Mouse (Mus musculus) ES-E14 (cell line): ENCODE results near the gene Mid2. TPM values are rescaled to one million over a fixed set of nuclear protein-coding genes. Genes with fewer than 3 reads are reported as not detected.

ENCODE experiments used
- DNase-seq: peaks from one replicate; pipeline ENCODE4 v3.0.0-alpha.2; 2013; ENCODE audit warnings: low read depth, low spot score
- H3K27ac ChIP-seq: 2 replicates; pipeline ENCODE4 v1.5.1; 2012; ENCODE audit warnings: low read depth, mild to moderate bottlenecking, low read length, moderate library complexity, mixed read lengths; ENCODE audit not compliant: poor library complexity, insufficient read depth, severe bottlenecking
- H3K36me3 ChIP-seq: 2 replicates; pipeline ENCODE4 v1.6.1; 2012; ENCODE audit warnings: mild to moderate bottlenecking, low read length, moderate library complexity, mixed read lengths; ENCODE audit not compliant: control insufficient read depth, poor library complexity, insufficient read depth, severe bottlenecking
- H3K4me1 ChIP-seq, 2 experiments: fragments of 150-350 bp in 1 of 2; sonication (generic) in 1 of 2; 2 replicates each; pipeline ENCODE4 v1.6.1; 2012; ENCODE audit warnings: low read length in 2 of 2, mild to moderate bottlenecking in 1 of 2, mixed read lengths in 1 of 2; ENCODE audit not compliant: control insufficient read depth in 2 of 2, insufficient read depth in 2 of 2, poor library complexity in 1 of 2
- H3K4me3 ChIP-seq, 2 experiments: fragments of 150-350 bp in 1 of 2; sonication (generic) in 1 of 2; 2 replicates each; pipeline ENCODE4 v1.5.1; 2012; ENCODE audit warnings: low read length in 2 of 2, low read depth in 1 of 2, mild to moderate bottlenecking in 1 of 2, mixed read lengths in 1 of 2; ENCODE audit not compliant: insufficient read depth in 1 of 2, poor library complexity in 1 of 2, severe bottlenecking in 1 of 2
- H3K9ac ChIP-seq: 2 replicates; pipeline ENCODE4 v1.6.1; 2012; ENCODE audit warnings: low read depth, mild to moderate bottlenecking, low read length, mixed read lengths; ENCODE audit not compliant: poor library complexity, insufficient read depth, severe bottlenecking
- H3K9me3 ChIP-seq: fragments of 150-350 bp; sonication (generic); 2 replicates; pipeline ENCODE4 v1.6.1; 2012; ENCODE audit warnings: low read depth, mild to moderate bottlenecking, low read length; ENCODE audit not compliant: control insufficient read depth, insufficient read depth
- CHD2 ChIP-seq: IDR thresholded peaks from 2 replicates; pipeline ENCODE4 v1.6.1; 2014; ENCODE audit warnings: mild to moderate bottlenecking, low read depth, low read length, inconsistent platforms
- HCFC1 ChIP-seq: IDR thresholded peaks from 2 replicates; pipeline ENCODE4 v1.6.1; 2012; ENCODE audit warnings: low read length, inconsistent platforms, borderline replicate concordance; ENCODE audit not compliant: insufficient read depth
- MAFK ChIP-seq: IDR thresholded peaks from 2 replicates; pipeline ENCODE4 v1.6.1; 2014; ENCODE audit warnings: mild to moderate bottlenecking, low read depth, low read length, inconsistent platforms; ENCODE audit not compliant: insufficient read depth
- ZC3H11A ChIP-seq: IDR thresholded peaks from 2 replicates; pipeline ENCODE4 v1.6.1; 2012; ENCODE audit warnings: low read depth, mild to moderate bottlenecking, inconsistent platforms, low read length, borderline replicate concordance
- ZNF384 ChIP-seq: IDR thresholded peaks from 2 replicates; pipeline ENCODE4 v1.6.1; 2012; ENCODE audit warnings: low read depth, low read length, inconsistent platforms
- in situ Hi-C, 2 experiments: fragments of 600-800 bp; cut with MboI; formaldehyde crosslinking; loops; one replicate each; pipeline ENCODE4 v1.15.1; 2025; ENCODE audit warnings: low sequenced_read_pairs in 2 of 2, inconsistent platforms in 1 of 2; ENCODE audit not compliant: unreplicated experiment in 2 of 2
- total RNA-seq: library from RNA; depleted of rRNA; stranded (reverse); fragments of 300-350 nt; gene quantifications from 2 replicates; pipeline ENCODE4 v1.2.3, GENCODE M21; 2012; rRNA removed

The Mid2 gene
- total RNA-seq, 1 experiment, result 0.94 TPM

DNA sequence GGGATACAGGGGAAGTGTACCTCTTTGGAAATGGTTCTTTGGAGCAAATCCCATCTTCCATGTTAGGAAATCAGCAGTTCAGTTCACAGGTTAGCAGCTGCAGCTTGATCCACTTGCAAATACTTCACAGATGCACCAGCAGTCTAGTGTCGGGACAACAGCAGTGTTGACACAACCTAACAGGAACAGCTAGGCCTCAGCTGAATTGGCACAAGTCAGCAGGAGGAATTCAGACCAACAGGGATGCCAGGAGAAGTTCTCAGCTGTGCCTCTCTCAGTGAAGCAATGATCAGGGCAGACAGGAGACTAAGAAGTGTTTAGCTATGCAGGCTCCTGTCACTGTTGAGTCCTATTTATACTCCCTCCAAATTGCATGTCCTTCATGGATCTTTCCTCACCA is 105.4 kb downstream of the Mid2 start:
- TF ChIP-seq ZC3H11A (no peak), ZNF384 (no peak), HCFC1 (no peak), CHD2 (no peak), MAFK (no peak)
- in situ Hi-C loops, result no loop called here
- DNase-seq, result no peak
- no peak overlapping the region for H3K27ac ChIP-seq
- H3K4me3 ChIP-seq, result no peak overlapping the region
- no peak overlapping the region for H3K9ac ChIP-seq
- no peaks in the 10 kb centered on the region for H3K36me3 ChIP-seq
- no peaks in the 10 kb centered on the region for H3K9me3 ChIP-seq
- no peaks in the 10 kb centered on the region for H3K4me1 ChIP-seq

DNA sequence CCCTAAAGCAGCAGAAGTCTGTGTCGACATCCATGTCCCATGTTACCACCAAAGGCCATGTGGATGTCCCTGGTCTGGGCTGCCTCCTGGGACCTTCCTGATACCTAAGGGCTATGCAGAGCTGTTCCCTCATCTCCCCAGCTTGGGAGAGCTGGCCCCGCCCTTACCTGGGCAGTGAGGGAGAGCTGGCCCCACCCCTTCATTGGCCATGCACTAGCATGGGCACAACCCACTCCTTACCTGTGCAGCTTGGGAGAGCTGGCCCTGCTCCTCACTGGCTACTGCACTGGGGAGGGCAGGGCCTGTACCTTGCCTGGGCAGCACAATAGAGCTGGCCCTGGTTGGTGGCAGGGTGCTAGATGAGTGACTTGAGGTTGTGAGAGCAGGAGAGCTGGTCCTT is 140.9 kb downstream of the Mid2 start:
- Histone ChIP-seq H3K27ac (no peak overlapping the region), H3K36me3 (no peaks in the 10 kb centered on the region), H3K9ac (no peak overlapping the region), H3K4me1 (no peaks in the 10 kb centered on the region), H3K9me3 (no peaks in the 10 kb centered on the region), H3K4me3 (no peak overlapping the region)
- in situ Hi-C loops, result no loop called here
- TF ChIP-seq HCFC1 (no peak), MAFK (no peak), ZNF384 (no peak), CHD2 (no peak), ZC3H11A (no peak)
- DNase-seq, result no peak

DNA sequence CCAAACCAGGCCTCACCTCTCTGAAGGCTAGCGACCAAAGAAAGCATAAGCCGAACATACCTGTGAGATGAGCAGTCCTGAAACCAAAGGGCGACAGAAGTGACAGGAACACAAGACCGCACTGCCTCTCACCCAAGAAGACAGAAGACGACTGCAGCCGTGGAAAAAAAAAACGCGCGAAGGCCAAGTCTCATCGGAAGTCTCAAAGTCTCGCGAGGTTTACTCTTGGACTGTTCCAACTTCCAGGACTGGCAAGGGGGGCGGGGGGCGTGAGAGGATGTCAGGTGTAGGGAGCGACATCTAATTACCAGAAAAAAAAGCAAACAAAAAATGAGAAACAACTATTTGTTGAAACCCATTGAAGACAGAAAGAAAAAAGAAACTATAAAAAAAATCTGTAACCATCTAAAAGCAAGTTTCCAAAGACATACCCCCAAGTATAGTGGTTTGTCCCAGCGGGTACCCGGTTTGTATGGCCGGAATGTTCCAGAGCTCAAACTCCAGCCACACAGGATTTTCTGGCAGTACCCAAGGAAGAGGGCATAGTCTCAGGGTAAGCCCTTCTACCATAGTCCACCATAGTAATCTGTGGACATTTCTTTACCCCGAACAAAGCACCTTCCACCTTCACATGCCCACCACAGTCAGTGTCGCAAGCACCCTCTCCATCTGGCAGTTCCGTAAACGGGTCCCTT is 149.1 kb downstream of the Mid2 start, which contains the start of gene Tex13b:
Gene Tex13b (minus strand): TSS at position 122 of the 695 bp plus-strand sequence.
- no peak within 1 kb of the TSS for H3K27ac ChIP-seq
- H3K36me3 ChIP-seq, result no peaks in the 10 kb centered on the region
- no peak within 1 kb of the TSS for H3K4me3 ChIP-seq
- H3K9me3 ChIP-seq, result no peaks in the 10 kb centered on the region
- no peak within 1 kb of the TSS for H3K9ac ChIP-seq
- no peak for DNase-seq
- no peaks in the 10 kb centered on the region for H3K4me1 ChIP-seq
- in situ Hi-C loops, result no loop called here
- TF ChIP-seq CHD2 (no peak), ZC3H11A (no peak), ZNF384 (no peak)

Other genes with a start within 250 kb of the Mid2 start
- gene Prps1, start 208.0 kb upstream of the Mid2 start, total RNA-seq, result 66.2 and 67.2 TPM in 2 replicates
- 2.5 and 3.5 TPM in 2 replicates for gene Tsc22d3, start 63.9 kb upstream of the Mid2 start, total RNA-seq
- 0.26 and 0.80 TPM in 2 replicates for gene Tex13b, start 148.8 kb downstream of the Mid2 start, total RNA-seq
- gene Vsig1, start 243.0 kb downstream of the Mid2 start, total RNA-seq, result not detected in 2 replicates